Mouse (Mus musculus) neural tube, embryonic 11.5 days (tissue): Measurements from ENCODE around the gene Efna2. TPM values are rescaled to one million over a fixed set of nuclear protein-coding genes. Genes with fewer than 3 reads are reported as not detected.
A peak's percentile ranks its signal among the peaks of the same experiment; 100 is the strongest.

Experiments used
- ATAC-seq: fragments of 200-750 bp; cut with Nextera tagmentation; 2 replicates; pipeline ENCODE4 v1.8.0; 2017; ENCODE audit warnings: moderate number of reproducible peaks, mild to moderate bottlenecking, moderate TSS enrichment, moderate library complexity; ENCODE audit not compliant: insufficient read depth, low FRiP score, low TSS enrichment
- DNase-seq: peaks from one replicate; pipeline ENCODE4 v3.0.0-alpha.2; 2015; ENCODE audit warnings: low spot score
- H3K27ac ChIP-seq: fragments of 300-500 bp; sonication (generic); 2 replicates; pipeline ENCODE4 v1.5.1; 2014; ENCODE audit warnings: low read depth, mild to moderate bottlenecking, low read length
- H3K27me3 ChIP-seq: fragments of 300-500 bp; sonication (generic); 2 replicates; pipeline ENCODE4 v1.6.1; 2014; ENCODE audit warnings: mild to moderate bottlenecking, low read length, mixed read lengths; ENCODE audit not compliant: control insufficient read depth, insufficient read depth
- H3K36me3 ChIP-seq: fragments of 300-500 bp; sonication (generic); 2 replicates; pipeline ENCODE4 v1.6.1; 2014; ENCODE audit warnings: mild to moderate bottlenecking, low read length, moderate library complexity, mixed read lengths; ENCODE audit not compliant: control insufficient read depth, insufficient read depth
- H3K4me1 ChIP-seq: fragments of 300-500 bp; sonication (generic); 2 replicates; pipeline ENCODE4 v1.6.1; 2014; ENCODE audit warnings: low read length, mixed read lengths; ENCODE audit not compliant: control insufficient read depth, insufficient read depth
- H3K4me2 ChIP-seq: fragments of 300-500 bp; sonication (generic); 2 replicates; pipeline ENCODE4 v1.6.1; 2014; ENCODE audit warnings: low read depth, mild to moderate bottlenecking, moderate library complexity
- H3K4me3 ChIP-seq: fragments of 300-500 bp; sonication (generic); 2 replicates; pipeline ENCODE4 v1.5.1; 2014; ENCODE audit warnings: low read depth, low read length
- H3K9ac ChIP-seq: fragments of 300-500 bp; sonication (generic); 2 replicates; pipeline ENCODE4 v1.6.1; 2014; ENCODE audit warnings: mild to moderate bottlenecking, low read length
- H3K9me3 ChIP-seq: fragments of 300-500 bp; sonication (generic); 2 replicates; pipeline ENCODE4 v1.6.1; 2016; ENCODE audit warnings: low read length; ENCODE audit not compliant: control insufficient read depth
- WGBS: fragments of 180-500 bp; shearing (Covaris S2); extraction: QIAGEN DNeasy Blood & Tissue Kit; methylation state at CpG from one replicate; pipeline ENCODE4 v1.1.7; 2014; 5-methylcytosine and 5-hydroxymethylcytosine counted together
- polyA plus RNA-seq: library from polyadenylated mRNA; unstranded; fragments of >200 nt; fragmentation: Nextera tagmentation; extraction: Ambion mirVana; gene quantifications from 2 replicates; pipeline ENCODE4 v1.2.1, GENCODE M21; 2014

Efna2 gene
- polyA plus RNA-seq, 1 experiment from 2014 or later, result 36.2 TPM

DNA sequence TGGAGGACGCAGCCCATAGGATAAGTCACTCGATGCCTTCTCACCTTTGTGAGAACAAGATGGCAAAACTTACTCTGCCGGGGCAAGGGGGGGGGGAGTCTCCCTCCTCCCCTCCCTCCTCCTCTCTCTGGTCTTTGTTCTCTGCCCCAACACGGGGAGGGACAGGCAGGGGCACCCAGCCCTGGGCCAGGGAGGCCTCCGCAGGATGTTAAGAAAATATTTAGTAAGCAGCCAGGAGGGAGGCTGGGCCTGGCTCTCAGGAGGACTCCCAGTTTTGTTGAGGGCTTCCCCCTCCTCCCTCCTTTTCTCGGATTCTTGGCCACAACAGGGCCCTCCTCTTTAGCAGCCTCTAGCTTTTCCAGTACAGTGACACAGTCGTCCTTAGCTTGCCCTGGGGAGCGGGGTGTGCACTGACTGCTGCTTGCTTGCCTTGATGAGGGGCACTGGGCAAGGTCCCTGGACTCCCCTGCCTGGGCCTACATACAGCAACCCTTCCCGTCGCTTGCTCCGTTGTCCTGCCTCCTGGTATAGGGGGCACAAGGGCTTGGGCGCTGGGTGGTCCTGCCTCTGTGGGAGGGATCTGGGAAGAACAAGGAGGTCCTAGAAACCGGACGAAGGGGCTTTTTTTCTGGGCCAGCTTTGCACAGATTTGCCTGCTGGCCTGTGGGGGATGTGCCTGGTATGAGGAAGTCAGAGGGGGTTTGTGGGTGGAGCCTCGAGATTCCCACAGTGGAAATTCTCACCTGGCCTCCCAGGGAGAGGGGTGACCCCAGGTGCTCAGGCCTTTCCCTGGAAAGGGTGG is 27.0 kb upstream of the Efna2 start:
- Histone ChIP-seq H3K9ac (peak overlapping the region; percentile 100), H3K9me3 (no peaks in the 10 kb centered on the region), H3K36me3 (peaks cover 52% of the 10 kb centered on the region), H3K27me3 (no peaks in the 10 kb centered on the region), H3K4me3 (peak overlapping the region; percentile 100), H3K27ac (peak overlapping the region; percentile 98), H3K4me1 (peaks cover 44% of the 10 kb centered on the region), H3K4me2 (peak overlapping the region; percentile 98)
- WGBS, result 9% methylated on average over 15 of the region's 15 CpGs
- ATAC-seq (no peak), DNase-seq (peak; percentile 55)

DNA sequence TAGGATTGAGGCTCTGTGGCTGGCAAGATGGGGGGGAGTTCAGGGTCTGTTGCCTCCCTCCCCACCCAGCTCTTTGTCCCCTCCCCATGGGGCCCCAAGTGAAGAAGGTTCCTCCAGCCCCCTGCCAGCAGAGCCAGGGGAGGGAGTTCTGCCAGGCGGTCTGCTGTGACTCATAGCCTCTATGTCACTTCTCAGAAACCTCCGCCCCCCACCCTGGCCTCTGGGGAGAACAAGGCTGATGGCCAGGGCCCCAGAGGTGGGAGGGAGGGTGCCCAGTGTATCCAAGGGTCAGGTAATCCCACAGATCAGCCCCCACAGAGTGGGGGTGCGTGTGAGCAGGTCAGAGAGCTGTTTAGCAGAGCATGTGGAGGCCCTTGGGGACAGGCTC is 26.4 kb upstream of the Efna2 start:
- no peaks in the 10 kb centered on the region for H3K9me3 ChIP-seq
- H3K4me1 ChIP-seq, result peaks cover 46% of the 10 kb centered on the region
- H3K9ac ChIP-seq, result peak overlapping the region; percentile 100
- DNase-seq, result no peak
- WGBS, result 61% methylated on average over 3 of the region's 3 CpGs
- H3K4me3 ChIP-seq, result peak overlapping the region; percentile 100
- H3K27me3 ChIP-seq, result no peaks in the 10 kb centered on the region
- peaks cover 55% of the 10 kb centered on the region for H3K36me3 ChIP-seq
- H3K27ac ChIP-seq, result peak overlapping the region; percentile 98
- H3K4me2 ChIP-seq, result peak overlapping the region; percentile 98
- no peak for ATAC-seq

DNA sequence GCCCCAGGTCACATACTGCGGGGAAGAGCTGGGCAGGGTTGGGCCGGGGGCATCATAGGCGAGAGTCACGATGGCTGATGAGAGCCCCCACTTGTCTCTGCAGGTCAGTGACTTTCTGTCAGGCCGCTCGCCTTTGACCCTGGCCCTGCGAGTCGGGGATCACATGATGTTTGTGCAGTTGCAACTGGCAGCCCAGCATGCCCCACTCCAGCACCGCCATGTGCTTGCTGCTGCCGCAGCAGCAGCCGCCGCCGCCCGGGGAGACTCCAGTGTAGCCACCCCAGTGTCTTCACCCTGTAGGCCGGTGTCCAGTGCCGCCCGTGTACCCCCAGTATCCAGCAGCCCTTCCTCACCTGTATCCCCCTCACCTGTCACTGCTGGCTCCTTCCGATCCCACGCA is 25.6 kb upstream of the Efna2 start:
- Histone ChIP-seq H3K9ac (peak overlapping the region; percentile 18; the same call in 1 of the 2 replicates), H3K36me3 (peaks cover 55% of the 10 kb centered on the region), H3K4me1 (peaks cover 51% of the 10 kb centered on the region), H3K27me3 (no peaks in the 10 kb centered on the region), H3K27ac (no peak overlapping the region), H3K4me3 (peak overlapping the region; percentile 100; the same call in 1 of the 2 replicates), H3K4me2 (no peak overlapping the region), H3K9me3 (no peaks in the 10 kb centered on the region)
- WGBS, result 87% methylated on average over 19 of the region's 19 CpGs
- DNase-seq (no peak), ATAC-seq (no peak)

DNA sequence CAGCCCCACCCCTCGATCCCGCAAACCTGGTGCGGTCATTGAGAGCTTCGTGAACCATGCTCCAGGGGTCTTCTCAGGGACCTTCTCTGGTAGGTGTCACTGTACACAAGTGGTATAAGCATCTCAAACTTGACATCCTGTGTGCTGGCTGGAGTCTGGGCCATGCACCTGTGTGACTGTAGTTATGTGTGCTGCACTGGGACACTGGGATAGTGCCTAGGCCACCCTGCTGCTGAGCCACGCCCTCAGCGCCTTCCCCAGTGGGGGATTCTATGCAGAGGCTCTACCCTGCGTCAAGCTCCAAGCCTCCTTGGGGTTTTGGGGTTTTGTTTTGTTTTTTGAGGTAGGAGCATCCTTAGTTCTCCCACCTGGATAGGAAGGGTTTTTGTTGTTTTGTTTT is 24.9 kb upstream of the Efna2 start:
- H3K4me3 ChIP-seq, result no peak overlapping the region; the same call in 1 of the 2 replicates
- 0 out of 2 replicates have a peak overlapping the region, but pooled peaks have one; percentile 20 for H3K27ac ChIP-seq
- WGBS, result 85% methylated on average over 7 of the region's 7 CpGs
- no peak overlapping the region for H3K4me2 ChIP-seq
- DNase-seq (no peak), ATAC-seq (no peak)
- no peak overlapping the region; the same call in 1 of the 2 replicates for H3K9ac ChIP-seq
- no peaks in the 10 kb centered on the region for H3K27me3 ChIP-seq
- peaks cover 55% of the 10 kb centered on the region for H3K36me3 ChIP-seq
- H3K4me1 ChIP-seq, result peaks cover 57% of the 10 kb centered on the region
- H3K9me3 ChIP-seq, result no peaks in the 10 kb centered on the region

DNA sequence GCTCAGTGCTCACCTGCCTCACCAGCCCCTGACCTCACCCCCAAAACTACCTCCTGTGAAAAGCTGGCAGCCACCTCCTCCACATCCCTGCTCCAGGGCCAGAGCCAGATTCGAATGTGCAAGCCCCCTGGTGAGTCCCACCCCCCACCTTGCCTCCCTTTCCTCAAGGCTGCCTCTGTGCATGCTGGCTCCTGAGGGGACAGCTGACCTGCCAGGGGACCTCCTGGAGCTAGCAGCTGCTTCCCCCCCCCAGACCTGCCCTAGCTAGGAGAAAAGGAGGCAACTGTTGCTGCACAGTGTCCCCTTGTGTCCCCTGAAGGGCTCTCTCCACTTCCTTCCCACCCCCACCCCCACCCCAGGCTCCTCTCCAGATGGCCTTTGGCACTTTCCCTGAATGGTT is 24.0 kb upstream of the Efna2 start:
- H3K4me1 ChIP-seq, result peaks cover 57% of the 10 kb centered on the region
- no peak overlapping the region for H3K27ac ChIP-seq
- ATAC-seq, result no peak
- DNase-seq, result no peak
- no peak overlapping the region for H3K9ac ChIP-seq
- H3K9me3 ChIP-seq, result no peaks in the 10 kb centered on the region
- no peak overlapping the region for H3K4me3 ChIP-seq
- peaks cover 55% of the 10 kb centered on the region for H3K36me3 ChIP-seq
- 74% methylated on average over 1 of the region's 1 CpGs for WGBS
- no peaks in the 10 kb centered on the region for H3K27me3 ChIP-seq
- H3K4me2 ChIP-seq, result no peak overlapping the region

DNA sequence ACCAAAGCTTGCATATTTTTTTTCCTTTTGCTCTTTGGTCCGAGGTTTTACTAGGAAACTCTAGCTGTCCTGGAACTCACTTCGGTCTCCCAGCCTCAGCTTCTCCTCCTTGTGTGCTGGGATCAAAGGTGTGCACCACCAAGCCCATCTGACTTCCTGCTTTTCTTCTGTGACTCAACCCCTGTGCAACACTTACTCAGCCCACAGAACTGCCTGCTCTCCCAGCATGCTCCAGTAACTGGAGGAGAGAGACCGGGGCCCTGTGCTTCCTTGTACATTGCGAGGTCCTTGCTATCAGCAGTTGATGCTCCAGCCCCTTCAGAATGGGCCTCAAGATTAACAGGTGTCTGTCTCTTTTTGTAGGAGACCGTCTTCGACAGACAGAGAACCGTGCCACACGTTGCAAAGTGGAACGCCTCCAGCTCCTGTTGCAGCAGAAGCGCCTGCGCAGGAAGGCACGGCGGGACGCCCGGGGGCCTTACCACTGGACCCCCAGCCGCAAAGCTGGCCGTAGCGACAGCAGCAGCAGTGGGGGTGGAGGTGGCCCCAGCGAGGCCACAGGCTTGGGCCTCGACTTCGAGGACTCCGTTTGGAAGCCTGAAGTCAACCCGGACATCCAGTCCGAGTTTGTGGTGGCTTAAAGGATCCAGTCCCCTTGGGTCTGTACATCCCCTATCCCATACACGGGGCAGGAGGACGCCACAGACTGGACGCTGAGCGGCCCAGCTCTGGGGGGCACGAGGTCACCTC is 23.1 kb upstream of the Efna2 start:
- no peak overlapping the region for H3K4me2 ChIP-seq
- 0 out of 2 replicates have a peak overlapping the region, but pooled peaks have one; percentile 10 for H3K4me3 ChIP-seq
- peak overlapping the region; percentile 30; the same call in 1 of the 2 replicates for H3K27ac ChIP-seq
- no peak for ATAC-seq
- H3K9me3 ChIP-seq, result no peaks in the 10 kb centered on the region
- 90% methylated on average over 29 of the region's 29 CpGs for WGBS
- DNase-seq, result no peak
- peaks cover 64% of the 10 kb centered on the region for H3K4me1 ChIP-seq
- no peak overlapping the region for H3K9ac ChIP-seq
- peaks cover 55% of the 10 kb centered on the region for H3K36me3 ChIP-seq
- no peaks in the 10 kb centered on the region for H3K27me3 ChIP-seq

DNA sequence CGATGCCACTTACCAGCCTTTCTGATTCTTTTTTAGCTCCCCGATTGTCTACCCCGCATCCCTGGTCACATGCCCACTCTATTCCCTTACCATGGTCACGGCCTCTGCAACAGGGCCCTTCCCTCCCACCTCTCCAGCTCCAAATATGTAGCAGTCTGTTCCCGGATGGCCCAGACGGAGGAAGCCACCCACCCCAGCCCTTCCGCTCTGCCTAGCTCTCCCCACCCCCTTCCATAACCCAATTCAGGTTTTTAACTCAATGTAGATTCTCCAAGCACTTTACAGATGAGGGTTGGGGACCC is 22.6 kb upstream of the Efna2 start:
- no peak overlapping the region for H3K4me2 ChIP-seq

DNA sequence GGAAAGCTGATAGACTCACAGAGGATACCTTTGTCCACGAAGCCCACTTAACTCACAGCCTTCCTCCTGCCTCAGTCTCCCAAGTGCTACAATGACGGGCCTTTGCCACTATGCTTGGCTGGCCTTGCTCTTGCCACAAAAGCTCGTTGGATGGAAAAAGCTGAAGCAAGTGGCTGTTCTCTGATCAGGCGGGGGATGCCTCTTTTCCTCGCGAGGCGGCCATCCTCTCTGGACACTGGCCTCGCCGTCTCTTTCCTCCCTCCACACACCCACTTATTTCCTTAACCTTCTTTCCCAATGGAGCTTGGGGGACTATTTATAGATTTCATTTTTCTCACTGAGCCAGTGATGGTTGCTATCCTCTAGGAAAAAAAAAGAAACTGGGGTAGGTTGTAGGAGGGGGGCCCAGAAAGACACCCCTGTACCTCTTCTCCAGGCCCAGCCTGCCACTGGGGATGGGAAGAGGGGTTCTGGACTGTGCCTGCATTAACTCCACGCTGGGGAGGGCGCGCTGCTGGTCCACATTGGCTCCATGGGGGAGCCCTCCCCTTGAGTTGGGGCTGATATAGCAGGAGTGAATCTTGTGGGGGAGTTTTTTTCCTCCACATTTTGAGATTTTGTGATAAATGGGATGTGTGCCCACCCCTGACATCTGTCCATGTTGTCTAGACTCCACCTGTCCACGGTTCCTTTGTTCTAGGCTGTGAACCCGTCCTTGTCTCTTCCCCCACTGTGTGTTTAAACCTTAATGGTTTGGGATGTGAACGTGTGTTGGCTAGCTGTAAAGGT is 21.9 kb upstream of the Efna2 start:
- peaks cover 50% of the 10 kb centered on the region for H3K36me3 ChIP-seq
- H3K9me3 ChIP-seq, result no peaks in the 10 kb centered on the region
- peak overlapping the region; percentile 87; the same call in 1 of the 2 replicates for H3K27ac ChIP-seq
- H3K4me2 ChIP-seq, result 0 out of 2 replicates have a peak overlapping the region, but pooled peaks have one; percentile 5
- H3K9ac ChIP-seq, result peak overlapping the region; percentile 35; the same call in 1 of the 2 replicates
- ATAC-seq, result no peak
- H3K4me3 ChIP-seq, result no peak overlapping the region
- no peak for DNase-seq
- H3K4me1 ChIP-seq, result peaks cover 66% of the 10 kb centered on the region
- H3K27me3 ChIP-seq, result no peaks in the 10 kb centered on the region
- WGBS, result 69% methylated on average over 15 of the region's 15 CpGs

More for the DNA sequence above, 22.6 kb upstream of the Efna2 start:
- Histone ChIP-seq H3K9me3 (no peaks in the 10 kb centered on the region), H3K9ac (no peak overlapping the region), H3K27me3 (no peaks in the 10 kb centered on the region), H3K27ac (peak overlapping the region; percentile 87; the same call in 1 of the 2 replicates), H3K4me1 (peaks cover 67% of the 10 kb centered on the region), H3K36me3 (peaks cover 53% of the 10 kb centered on the region), H3K4me3 (0 out of 2 replicates have a peak overlapping the region, but pooled peaks have one; percentile 10)
- DNase-seq, result no peak
- 78% methylated on average over 7 of the region's 7 CpGs for WGBS
- ATAC-seq, result no peak
